Mouse (Mus musculus) midbrain, postnatal 0 days (tissue): ENCODE measurements around the gene Tgfbi. TPM values are rescaled to one million over a fixed set of nuclear protein-coding genes. Genes with fewer than 3 reads are reported as not detected.

ENCODE experiments used
- ATAC-seq: fragments of 200-750 bp; cut with Nextera tagmentation; 2 replicates; pipeline ENCODE4 v1.8.0; 2017; ENCODE audit warnings: moderate number of reproducible peaks, mild to moderate bottlenecking, moderate TSS enrichment, moderate library complexity; ENCODE audit not compliant: low FRiP score
- DNase-seq: peaks from one replicate; pipeline ENCODE4 v3.0.0-alpha.2; 2015; ENCODE audit warnings: low spot score
- H3K27ac ChIP-seq: fragments of 300-500 bp; sonication (generic); 2 replicates; pipeline ENCODE4 v1.5.1; 2014; ENCODE audit warnings: low read depth, mild to moderate bottlenecking, low read length, mixed read lengths
- H3K27me3 ChIP-seq: fragments of 300-500 bp; sonication (generic); 2 replicates; pipeline ENCODE4 v1.6.1; 2014; ENCODE audit warnings: low read length, control low read depth, mixed read lengths; ENCODE audit not compliant: insufficient read depth
- H3K36me3 ChIP-seq: fragments of 300-500 bp; sonication (generic); 2 replicates; pipeline ENCODE4 v1.6.1; 2014; ENCODE audit warnings: low read length, control low read depth, mixed read lengths; ENCODE audit not compliant: insufficient read depth
- H3K4me1 ChIP-seq: fragments of 300-500 bp; sonication (generic); 2 replicates; pipeline ENCODE4 v1.6.1; 2014; ENCODE audit warnings: mild to moderate bottlenecking, control low read depth, antibody characterized with exemption, low read length, mixed read lengths; ENCODE audit not compliant: insufficient read depth
- H3K4me2 ChIP-seq: fragments of 300-500 bp; sonication (generic); 2 replicates; pipeline ENCODE4 v1.6.1; 2014; ENCODE audit warnings: low read depth, mild to moderate bottlenecking, low read length, mixed read lengths; ENCODE audit not compliant: poor library complexity, severe bottlenecking
- H3K4me3 ChIP-seq: fragments of 300-500 bp; sonication (generic); 2 replicates; pipeline ENCODE4 v1.5.1; 2014; ENCODE audit warnings: low read depth, mild to moderate bottlenecking, low read length, moderate library complexity
- H3K9ac ChIP-seq: fragments of 300-500 bp; sonication (generic); replicated peaks from 2 replicates; pipeline ENCODE4 v1.6.1; 2014; ENCODE audit warnings: mild to moderate bottlenecking, low read length, moderate library complexity, mixed read lengths; ENCODE audit not compliant: poor library complexity, severe bottlenecking
- H3K9me3 ChIP-seq: fragments of 300-500 bp; sonication (generic); 2 replicates; pipeline ENCODE4 v1.6.1; 2016; ENCODE audit warnings: low read length, control low read depth
- CTCF ChIP-seq: IDR thresholded peaks from 2 replicates; pipeline ENCODE4 v1.5.1; 2016; ENCODE audit warnings: antibody characterized with exemption, mild to moderate bottlenecking
- WGBS: fragments of 180-500 bp; shearing (Covaris S2); extraction: QIAGEN DNeasy Blood & Tissue Kit; methylation state at CpG from one replicate; pipeline ENCODE4 v1.1.7; 2014; 5-methylcytosine and 5-hydroxymethylcytosine counted together
- polyA plus RNA-seq: library from polyadenylated mRNA; unstranded; fragments of >200 nt; fragmentation: Nextera tagmentation; extraction: Ambion mirVana; gene quantifications from 2 replicates; pipeline ENCODE4 v1.2.1, GENCODE M21; 2015
- total RNA-seq: library from RNA; depleted of rRNA; stranded (reverse); fragments of >200 nt; gene quantifications from 2 replicates; pipeline ENCODE4 v1.2.3, GENCODE M21; 2014

The Tgfbi gene
- total and polyA plus RNA-seq, 2 experiments from 2014 or later: 3.4 to 7.5 TPM

DNA sequence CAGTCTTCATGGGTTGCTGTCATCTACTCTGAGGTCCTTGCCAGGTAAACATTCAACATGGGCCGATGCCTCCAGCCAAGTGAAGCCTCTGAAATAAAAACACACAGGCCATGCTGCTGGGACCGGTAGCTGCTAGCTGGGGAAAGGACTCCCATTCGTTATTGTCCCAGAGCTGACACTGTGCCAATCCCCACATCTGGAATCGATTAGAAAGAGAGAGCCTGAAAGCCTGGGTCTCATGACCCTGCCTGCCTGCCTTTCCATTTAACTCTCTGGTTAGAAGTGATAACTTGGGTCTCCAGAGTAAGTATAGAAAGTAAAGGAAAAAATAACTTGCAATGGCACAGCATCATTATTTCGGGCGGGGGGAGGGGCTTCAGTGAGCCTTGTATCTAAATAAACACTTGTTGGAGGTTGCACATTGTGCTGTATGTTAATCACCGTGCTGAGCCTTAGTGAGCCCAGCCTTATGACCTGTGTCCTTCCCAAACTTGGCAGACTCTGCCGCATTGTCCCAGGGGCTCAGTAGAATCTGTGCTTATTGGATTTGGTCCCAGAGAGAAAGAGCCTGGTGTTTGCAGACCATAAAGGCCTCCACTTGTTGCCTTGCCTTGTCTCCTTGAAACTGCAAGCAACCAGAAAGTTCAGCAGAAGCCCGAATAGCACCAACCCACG lies 9.0 kb upstream of the Tgfbi start:
- H3K4me1 ChIP-seq: no peaks in the 10 kb centered on the region
- H3K9me3 ChIP-seq: no peaks in the 10 kb centered on the region
- H3K27me3 ChIP-seq: no peaks in the 10 kb centered on the region
- TF ChIP-seq CTCF: no peak
- 72% methylated on average over 10 of the region's 10 CpGs for WGBS
- ATAC-seq (no peak), DNase-seq (peak; percentile 48)
- no peak overlapping the region for H3K4me3 ChIP-seq
- no peak overlapping the region for H3K4me2 ChIP-seq
- no peaks in the 10 kb centered on the region for H3K36me3 ChIP-seq
- no peak overlapping the region for H3K9ac ChIP-seq
- H3K27ac ChIP-seq: no peak overlapping the region

GRCm38 (mm10) chr13:56601199-56601598 lies 8.1 kb upstream of the Tgfbi start:
- Histone ChIP-seq H3K4me2 (no peak overlapping the region), H3K36me3 (no peaks in the 10 kb centered on the region), H3K9ac (no peak overlapping the region), H3K9me3 (no peaks in the 10 kb centered on the region), H3K4me1 (no peaks in the 10 kb centered on the region), H3K4me3 (no peak overlapping the region), H3K27me3 (no peaks in the 10 kb centered on the region), H3K27ac (no peak overlapping the region)
- no peak for ATAC-seq
- 44% methylated on average over 11 of the region's 11 CpGs for WGBS
- TF ChIP-seq CTCF: no peak
- DNase-seq: no peak

DNA sequence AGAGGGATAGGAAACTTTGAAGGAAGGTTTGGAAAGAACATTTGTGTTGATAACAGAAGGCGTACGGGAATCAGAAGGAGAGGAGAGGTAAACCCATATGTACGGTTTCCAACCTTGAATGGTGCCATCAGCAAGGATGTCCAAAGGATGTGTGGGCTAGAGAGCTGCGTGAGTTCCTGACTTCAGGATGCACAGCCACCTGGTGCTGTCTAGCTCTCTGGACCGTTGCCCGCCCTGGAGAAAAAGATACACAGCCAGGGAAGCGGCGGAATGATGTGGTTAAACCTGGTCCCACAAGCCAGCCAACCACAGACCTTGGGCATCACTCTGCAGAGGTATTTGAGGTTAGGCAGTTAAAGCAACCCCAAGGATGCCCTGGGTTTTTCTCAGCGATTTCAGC lies 3.8 kb upstream of the Tgfbi start:
- Histone ChIP-seq H3K4me2 (no peak overlapping the region), H3K27ac (no peak overlapping the region), H3K9ac (no peak overlapping the region), H3K4me1 (no peaks in the 10 kb centered on the region), H3K4me3 (no peak overlapping the region), H3K36me3 (no peaks in the 10 kb centered on the region), H3K9me3 (no peaks in the 10 kb centered on the region), H3K27me3 (peaks cover 17% of the 10 kb centered on the region; the same call in 1 of the 2 replicates)
- DNase-seq (no peak), ATAC-seq (no peak)
- TF ChIP-seq CTCF: no peak
- 93% methylated on average over 9 of the region's 9 CpGs for WGBS

DNA sequence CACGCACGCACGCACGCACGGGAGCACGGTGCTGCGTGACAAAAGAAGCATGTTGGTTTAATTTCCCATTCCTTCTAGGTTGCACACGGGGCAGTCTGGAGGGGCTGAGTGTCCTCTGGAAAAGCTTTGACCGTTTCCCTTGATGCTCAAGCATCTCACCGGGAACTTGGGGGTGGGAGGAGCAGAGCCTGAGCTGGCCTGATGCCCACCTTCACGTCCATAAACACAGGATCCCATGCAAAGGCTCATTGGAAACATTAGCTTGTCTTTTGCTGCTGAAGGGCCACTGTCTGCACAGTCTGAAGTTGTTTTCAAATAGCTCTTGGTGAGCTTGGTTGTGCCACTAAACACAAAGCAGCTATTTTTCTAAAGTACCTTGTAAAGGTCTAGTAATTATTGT lies 2.6 kb upstream of the Tgfbi start:
- Histone ChIP-seq H3K9me3 (no peaks in the 10 kb centered on the region), H3K9ac (no peak overlapping the region), H3K4me1 (no peaks in the 10 kb centered on the region), H3K36me3 (no peaks in the 10 kb centered on the region), H3K27me3 (peaks cover 27% of the 10 kb centered on the region), H3K27ac (no peak overlapping the region), H3K4me2 (no peak overlapping the region), H3K4me3 (no peak overlapping the region)
- DNase-seq (no peak), ATAC-seq (no peak)
- no peak for TF ChIP-seq CTCF
- WGBS: 76% methylated on average over 11 of the region's 11 CpGs

GRCm38 (mm10) chr13:56607225-56607624 lies 2.1 kb upstream of the Tgfbi start:
- Histone ChIP-seq H3K9ac (no peak overlapping the region), H3K4me3 (no peak overlapping the region), H3K4me1 (no peaks in the 10 kb centered on the region), H3K9me3 (no peaks in the 10 kb centered on the region), H3K36me3 (no peaks in the 10 kb centered on the region), H3K27me3 (peaks cover 29% of the 10 kb centered on the region), H3K27ac (no peak overlapping the region), H3K4me2 (no peak overlapping the region)
- DNase-seq: no peak
- ATAC-seq: no peak
- TF ChIP-seq CTCF: no peak
- WGBS: 62% methylated on average over 7 of the region's 7 CpGs

- Histone ChIP-seq H3K4me1 (no peaks in the 10 kb centered on the region), H3K4me2 (no peak overlapping the region), H3K36me3 (no peaks in the 10 kb centered on the region), H3K27me3 (peaks cover 29% of the 10 kb centered on the region), H3K9ac (no peak overlapping the region), H3K4me3 (no peak overlapping the region), H3K9me3 (no peaks in the 10 kb centered on the region), H3K27ac (no peak overlapping the region)
- DNase-seq: no peak
- TF ChIP-seq CTCF: no peak
- no peak for ATAC-seq
- 89% methylated on average over 4 of the region's 4 CpGs for WGBS
Measured at GRCm38 (mm10) chr13:56607846-56608245, 1.5 kb upstream of the Tgfbi start.
